Mouse (Mus musculus) adrenal gland, adult (tissue): ENCODE data around the gene Ube2h.

Experiments
- DNase-seq, 2 experiments: peaks; one replicate each; pipeline ENCODE4 v3.0.0; 2022 to 2023; ENCODE audit warnings: low spot score in 1 of 2; ENCODE audit not compliant: inconsistent age in 2 of 2

The Ube2h gene

DNA sequence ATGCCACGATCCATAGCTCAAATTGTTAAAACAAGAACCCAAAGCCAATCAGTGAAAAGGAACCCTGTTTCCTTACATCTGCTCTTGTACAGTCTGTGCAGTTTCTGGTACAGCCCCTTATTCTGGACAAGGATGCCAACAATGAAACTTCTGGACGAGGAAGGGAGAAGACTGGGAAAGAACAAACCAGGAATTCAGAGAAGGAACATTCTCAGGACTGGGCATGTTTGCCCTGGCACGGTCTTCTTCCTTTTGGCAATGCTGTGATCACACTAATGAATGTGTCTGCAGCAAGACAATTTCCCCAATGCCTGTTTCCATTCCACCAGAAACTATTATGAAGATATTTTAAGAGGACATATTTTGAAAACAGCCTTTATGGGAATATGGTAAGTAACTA is 55.6 kb downstream of the Ube2h start:
- no peak for DNase-seq

DNA sequence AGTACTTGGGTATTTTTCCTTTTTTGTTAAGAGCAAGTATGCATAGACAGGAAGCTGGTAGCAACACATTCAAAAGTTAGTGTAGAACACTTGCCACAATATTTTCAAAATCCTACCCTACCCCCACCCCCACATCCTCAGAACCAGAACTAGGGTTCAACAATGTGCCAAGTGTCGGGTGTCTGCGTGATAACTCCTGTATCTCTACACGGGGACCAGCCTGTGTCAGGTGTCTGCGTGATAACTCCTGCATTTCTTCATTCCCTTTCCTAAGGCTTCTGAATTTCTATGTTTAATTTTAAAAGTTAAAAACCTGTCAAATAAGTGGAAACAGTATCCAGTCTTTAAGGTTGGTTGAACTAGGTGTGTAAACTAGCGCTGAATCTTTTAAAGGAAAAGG is 58.4 kb downstream of the Ube2h start:
- DNase-seq, result no peak

- DNase-seq, result no peak
Measured at GRCm38 (mm10) chr6:30245397-30245796, 58.9 kb downstream of the Ube2h start.

- no peak for DNase-seq
Measured at GRCm38 (mm10) chr6:30243347-30244007, 60.9 kb downstream of the Ube2h start.

GRCm38 (mm10) chr6:30242928-30243327 is 61.4 kb downstream of the Ube2h start:
- no peak for DNase-seq

GRCm38 (mm10) chr6:30240105-30240504 is 64.2 kb downstream of the Ube2h start:
- no peak for DNase-seq

GRCm38 (mm10) chr6:30239207-30239606 is 65.1 kb downstream of the Ube2h start:
- no peak for DNase-seq

GRCm38 (mm10) chr6:30238079-30238478 is 66.3 kb downstream of the Ube2h start:
- DNase-seq, result no peak

DNA sequence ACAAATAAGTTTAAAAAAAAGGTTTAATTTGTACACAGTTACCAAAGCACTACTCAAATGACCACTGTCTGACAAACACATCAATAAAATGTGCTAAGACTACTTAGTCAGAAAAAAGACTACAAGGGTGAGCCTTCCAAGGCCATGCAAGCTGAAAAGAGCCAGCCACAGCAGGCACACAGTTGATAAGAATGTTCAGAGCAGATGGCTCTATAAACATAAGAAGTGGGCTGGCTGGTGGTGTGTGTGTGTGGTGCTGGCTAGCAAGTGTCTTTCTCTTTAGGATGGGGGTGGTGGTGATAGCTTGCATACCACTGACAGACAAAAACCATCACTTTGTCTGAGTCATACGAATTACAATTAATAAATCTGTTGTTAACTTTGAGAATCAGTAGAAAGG is 67.8 kb downstream of the Ube2h start:
- peak; percentile 48 to 84 for DNase-seq

- DNase-seq, result no peak
Measured at GRCm38 (mm10) chr6:30231758-30232293, 72.5 kb downstream of the Ube2h start.

DNA sequence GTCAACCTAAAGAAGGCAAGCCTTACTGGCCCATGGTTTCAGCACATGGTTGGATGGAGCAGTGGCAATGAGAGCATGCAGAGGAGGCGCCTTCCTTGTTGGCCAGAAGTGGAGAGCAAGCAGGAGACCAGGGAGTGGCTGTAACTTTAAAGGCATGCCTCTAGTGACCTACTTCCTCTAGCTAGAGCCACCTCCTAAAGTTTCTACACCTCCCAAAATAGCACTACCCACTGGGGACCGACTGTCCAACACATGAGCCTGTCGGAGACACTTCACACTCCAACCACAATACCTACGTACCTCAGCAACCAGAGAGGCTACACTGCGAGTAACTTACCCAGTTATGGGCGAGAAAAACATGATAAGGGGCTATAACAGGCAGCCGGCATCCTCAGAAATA is 74.1 kb downstream of the Ube2h start:
- DNase-seq, result no peak

GRCm38 (mm10) chr6:30228921-30229320 is 75.4 kb downstream of the Ube2h start:
- DNase-seq, result no peak

GRCm38 (mm10) chr6:30228353-30228752 is 76.0 kb downstream of the Ube2h start:
- DNase-seq, result no peak

DNA sequence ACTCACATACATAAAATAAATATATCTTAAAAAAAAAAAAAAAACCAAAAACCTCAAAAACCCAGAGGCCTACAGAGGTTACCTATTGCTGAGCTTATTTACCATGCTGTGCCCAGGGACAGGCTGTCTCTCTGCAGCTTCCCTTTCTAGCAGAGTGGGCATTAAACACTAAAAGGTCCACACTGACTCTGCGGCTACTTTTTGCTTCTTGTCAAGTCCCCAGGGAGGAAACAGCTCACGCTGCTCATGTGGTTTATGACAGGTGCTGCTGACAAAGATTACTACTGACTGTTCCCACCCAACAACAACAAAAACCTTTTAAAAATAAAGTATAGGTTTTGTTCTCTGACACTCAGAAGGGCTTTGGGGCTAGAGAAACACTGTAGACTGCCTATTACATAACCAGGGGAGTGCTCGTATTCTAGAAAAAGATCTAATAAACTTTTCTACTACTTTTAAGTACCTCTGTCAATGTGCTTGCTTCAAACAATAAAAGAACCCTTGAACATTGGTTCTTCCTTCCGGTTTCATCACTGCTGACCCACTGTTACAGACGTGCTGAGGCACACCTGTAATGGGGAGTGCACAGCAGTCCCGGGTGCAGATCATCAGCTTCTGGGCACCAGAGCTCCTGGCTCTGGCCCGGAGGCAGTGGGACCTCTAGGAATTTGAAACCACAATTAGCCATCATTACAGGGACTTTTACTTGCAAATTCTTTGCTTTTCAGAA is 77.2 kb downstream of the Ube2h start:
- DNase-seq, result no peak

DNA sequence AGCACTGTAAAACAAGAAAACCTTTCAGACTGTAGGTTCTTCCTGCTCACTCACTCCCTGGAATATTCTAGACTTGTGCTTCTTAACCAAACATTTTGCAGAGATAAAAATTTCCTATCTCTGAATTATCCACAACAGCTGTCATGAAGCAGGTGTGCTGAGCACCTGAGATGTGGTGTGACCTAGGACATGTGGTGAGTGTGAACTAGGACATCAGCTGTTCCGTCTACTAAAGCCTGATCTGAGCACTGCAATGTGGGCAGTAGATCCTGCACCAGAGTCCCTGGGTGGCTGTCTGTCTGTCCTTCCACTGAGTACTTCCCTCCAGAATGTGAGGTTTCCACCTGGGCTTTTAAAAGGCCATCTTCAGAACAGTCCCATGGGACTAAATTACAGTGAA is 79.6 kb downstream of the Ube2h start:
- no peak for DNase-seq

DNA sequence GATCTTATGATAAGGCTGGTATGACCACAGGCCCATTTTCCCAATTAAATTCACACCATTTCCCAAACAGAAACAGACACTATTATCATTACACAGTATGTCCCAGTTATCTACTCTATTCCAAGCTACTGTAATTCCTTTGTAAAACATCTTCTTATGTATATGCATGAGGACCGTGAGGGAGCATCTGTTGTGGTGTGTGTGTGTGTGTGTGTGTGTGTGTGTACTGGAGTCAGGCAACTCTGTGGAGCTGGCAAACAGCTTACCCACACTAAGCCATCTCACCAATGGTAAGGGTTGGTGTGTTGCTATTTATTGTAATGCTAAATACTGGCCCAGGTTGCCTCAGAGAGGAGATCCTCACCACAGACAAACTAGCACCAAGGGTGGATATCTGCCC is 82.0 kb downstream of the Ube2h start:
- DNase-seq, result no peak

DNA sequence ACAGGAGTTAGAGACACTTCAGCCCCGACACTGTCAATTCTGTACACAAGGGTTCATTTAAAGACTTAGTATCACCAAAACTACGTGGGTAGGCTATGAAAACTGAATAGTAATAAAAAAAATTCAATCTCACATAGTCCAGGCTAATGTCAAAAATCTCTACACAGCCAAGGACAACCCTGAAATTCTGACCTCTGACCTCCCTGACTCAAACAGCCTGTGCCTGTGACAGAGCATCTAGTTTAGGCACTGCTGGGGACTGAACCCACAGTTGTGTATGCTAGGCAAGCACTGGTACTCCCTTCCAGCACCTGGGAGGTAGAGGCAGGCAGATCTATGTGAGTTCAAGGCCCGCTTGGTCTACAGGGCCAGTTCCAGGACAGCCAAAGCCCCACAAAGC is 86.8 kb downstream of the Ube2h start:
- peak; percentile 19 to 76 for DNase-seq

GRCm38 (mm10) chr6:30212468-30212867 is 91.9 kb downstream of the Ube2h start:
- no peak for DNase-seq

- DNase-seq, result peak; percentile 36 to 88
Measured at GRCm38 (mm10) chr6:30211641-30212455, 92.5 kb downstream of the Ube2h start.

DNA sequence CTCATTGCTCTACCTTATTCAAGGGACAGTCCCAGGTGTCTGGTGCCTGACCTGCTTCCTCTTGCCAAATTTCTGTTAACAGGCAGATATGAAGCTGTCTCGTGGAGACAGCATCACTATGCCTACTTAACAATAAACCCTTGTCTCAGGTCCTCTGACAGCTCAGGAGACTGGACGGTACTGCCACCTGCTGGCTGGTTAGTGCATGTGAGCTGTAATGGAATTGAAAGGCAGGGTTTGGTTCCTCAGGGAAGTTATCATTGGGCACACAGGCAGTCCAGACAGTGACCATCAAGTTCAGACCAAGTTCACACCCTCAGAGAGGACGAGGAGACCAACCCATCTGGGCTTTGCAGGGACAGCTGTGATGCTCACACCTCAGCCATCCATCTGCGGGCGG is 93.6 kb downstream of the Ube2h start:
- peak; percentile 64 to 87 for DNase-seq

GRCm38 (mm10) chr6:30208844-30209243 is 95.5 kb downstream of the Ube2h start:
- DNase-seq, result no peak
